Mouse (Mus musculus) embryonic fibroblast, embryonic 13.5 days (primary cell): ENCODE measurements around the gene Ush1c.

Source experiments
- CTCF ChIP-seq: IDR thresholded peaks from 2 replicates; pipeline ENCODE4 v1.5.1; 2011; ENCODE audit warnings: mild to moderate bottlenecking, control low read depth, low read length, moderate library complexity, borderline replicate concordance; ENCODE audit not compliant: insufficient read depth
- POLR2A ChIP-seq: IDR thresholded peaks from 2 replicates; pipeline ENCODE4 v1.6.1; 2011; ENCODE audit warnings: low read depth, mild to moderate bottlenecking, control low read depth, low read length, moderate library complexity

DNA sequence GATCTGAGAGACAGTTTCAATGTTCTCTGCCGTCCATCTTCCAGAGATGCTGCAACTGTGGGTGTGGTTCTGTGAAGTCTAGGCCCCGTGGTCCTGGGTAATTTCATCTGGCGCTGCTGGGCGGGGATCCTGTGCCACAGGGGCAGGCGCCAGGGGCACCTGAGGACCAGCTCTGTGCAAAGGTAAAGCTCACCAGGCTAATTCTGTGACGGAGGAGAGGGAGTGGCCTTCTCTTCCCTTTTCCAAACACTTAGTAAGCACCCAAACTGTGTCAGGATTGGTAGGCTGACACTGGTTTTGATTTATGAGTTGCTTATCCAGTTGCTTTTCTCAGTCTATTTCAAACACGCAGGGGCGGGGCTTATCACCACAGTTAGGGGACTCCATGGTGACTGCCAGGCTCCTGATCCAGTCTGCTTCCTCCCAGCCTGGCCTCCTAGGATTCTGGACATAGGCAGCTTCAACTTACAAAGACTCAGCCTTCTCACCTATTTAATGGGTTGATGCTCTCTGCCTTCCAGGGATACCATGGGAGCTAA lies 17.6 kb downstream of the Ush1c start:
- no peak for TF ChIP-seq CTCF
- TF ChIP-seq POLR2A = no peak
